Mouse (Mus musculus) liver (tissue): ENCODE measurements around the gene Lbh.

Experiments
- DNase-seq: peaks from one replicate; pipeline ENCODE4 v3.0.0-alpha.2; 2020; ENCODE audit warnings: mixed read lengths

The Lbh gene

DNA sequence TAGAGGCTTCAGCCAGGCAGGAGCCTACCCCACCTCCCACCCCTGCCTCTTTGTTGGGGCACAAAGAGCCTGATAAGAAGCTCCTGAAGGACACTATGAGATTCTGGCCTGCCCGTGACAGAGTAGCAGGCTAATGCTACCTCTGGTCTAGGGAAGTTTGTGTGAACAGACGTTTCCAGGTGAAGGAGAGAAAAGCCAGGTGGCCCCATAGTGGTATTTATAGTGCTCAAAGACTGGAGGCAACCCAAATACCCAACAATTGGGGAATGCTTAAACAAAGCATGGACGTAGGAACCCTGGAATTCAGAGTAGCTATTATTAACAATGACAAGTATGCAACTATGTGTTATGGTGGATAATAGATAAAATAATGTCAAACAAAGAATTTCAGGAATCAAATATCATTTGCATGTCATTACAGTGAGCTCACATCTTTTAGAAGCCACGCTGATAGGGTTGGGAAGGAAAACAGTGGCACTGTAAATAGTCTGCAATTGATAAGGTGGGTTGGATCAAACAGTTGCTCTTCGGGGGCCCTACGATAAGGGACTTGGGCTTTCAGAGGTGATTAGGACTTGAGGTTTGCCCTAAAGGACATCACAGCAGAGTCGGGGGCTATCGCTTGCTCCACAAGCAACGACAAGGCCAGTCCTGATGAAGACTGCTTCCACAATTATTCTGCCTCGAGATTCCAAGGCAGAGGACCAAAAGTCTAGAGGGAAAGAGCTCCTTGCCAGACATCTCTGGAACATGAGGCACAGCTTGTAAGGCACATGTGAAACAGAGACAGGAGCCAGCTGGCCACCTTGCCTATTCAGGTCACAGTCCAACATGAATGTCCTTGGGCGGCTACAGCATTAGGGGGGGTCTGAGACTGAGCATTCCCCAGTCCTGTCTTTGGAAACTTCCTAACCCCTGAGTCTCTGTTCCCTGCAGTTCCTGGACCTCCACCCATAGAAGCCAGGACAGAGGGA lies 58.4 kb downstream of the Lbh start:
- DNase-seq = peak; percentile 17

DNA sequence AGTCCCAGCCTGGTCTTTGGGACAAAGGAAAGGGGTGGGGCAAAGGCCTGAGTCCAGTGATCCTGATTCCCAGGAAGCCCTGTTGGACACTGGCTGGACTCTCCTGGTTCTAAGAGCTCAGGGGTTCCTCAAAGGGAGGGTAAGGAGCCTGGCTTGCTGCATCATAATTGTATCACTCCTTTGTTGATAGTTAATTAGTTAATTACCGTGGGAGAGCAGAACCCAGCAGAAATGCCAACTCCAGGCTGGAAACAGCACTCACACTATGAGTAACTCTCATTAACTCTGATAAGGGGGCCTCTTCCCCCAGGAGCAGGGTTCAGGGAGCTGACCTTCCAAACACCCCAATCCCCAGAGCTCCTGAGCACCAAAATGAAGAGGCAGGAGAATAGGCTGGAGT lies 59.5 kb downstream of the Lbh start:
- no peak for DNase-seq

DNA sequence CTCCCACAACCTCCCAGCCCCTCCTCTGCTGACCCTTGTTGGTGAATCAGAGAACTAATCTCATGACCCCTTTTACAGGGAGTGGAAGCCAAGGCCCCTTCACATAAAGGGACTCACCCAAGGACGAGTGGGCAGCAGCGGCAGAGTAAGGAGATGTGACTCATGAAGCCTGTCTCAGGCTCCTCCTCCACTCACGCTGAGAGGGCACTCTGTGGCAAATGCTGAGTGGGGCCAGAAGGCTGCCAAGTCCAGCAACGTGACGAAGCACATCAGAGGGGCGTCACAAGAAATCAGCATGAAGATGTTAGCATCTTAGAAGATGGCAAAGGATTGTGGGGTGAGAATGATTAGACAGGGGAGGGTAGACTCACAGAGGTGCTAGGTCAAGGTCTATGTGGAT lies 64.1 kb downstream of the Lbh start:
- no peak for DNase-seq

DNA sequence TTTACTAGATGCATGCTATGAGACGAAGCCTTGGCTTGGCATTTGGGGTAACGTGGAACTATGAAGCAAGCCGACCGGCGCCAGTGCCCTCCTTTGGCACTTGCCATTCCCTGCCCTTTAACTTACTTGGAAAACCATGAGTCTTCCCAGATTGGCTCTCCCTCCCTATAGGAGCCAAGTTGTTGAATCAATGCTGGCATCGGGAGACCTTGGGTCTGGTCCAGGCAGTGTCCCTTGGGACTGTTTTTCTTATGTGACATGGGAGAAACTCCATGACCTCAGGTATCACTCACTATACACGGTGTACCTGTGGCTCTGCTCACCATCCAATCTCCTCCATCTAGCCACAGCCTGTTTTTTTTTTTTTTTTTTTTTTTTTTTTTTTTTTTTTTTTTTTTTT lies 65.4 kb downstream of the Lbh start:
- DNase-seq = no peak

DNA sequence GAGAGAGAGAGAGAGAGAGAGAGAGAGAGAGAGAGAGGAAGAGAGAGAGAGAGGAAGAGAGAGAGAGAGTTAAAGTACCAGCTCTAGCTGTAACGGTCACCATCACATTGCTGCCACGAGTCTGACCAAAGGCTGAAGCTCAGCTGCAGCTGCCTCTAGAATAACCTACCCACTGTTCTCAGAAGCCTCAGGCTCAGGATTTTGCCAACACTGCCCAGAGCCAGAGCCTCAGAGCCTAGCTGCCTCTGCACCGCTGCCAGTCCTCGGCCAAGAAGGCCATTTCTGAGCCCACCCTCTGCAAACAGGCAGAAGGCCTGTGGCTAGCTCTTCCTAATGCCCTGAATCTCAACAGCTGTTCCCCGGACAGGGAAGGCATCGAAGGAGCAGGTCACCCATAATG lies 70.9 kb downstream of the Lbh start:
- DNase-seq = no peak
